Mouse (Mus musculus) thymus, adult 2 months (tissue): ENCODE data around the gene Lair1. TPM values are rescaled to one million over a fixed set of nuclear protein-coding genes. Genes with fewer than 3 reads are reported as not detected.
"Not testable (repeated sequence)": the region's sequence is repeated elsewhere in the genome, so short reads cannot be mapped to it uniquely, and the experiment has no call there.

Experiments
- DNase-seq: peaks from one replicate; pipeline ENCODE4 v3.0.0; 2021
- H3K27ac ChIP-seq: fragments of 200-500 bp; 2 replicates; pipeline ENCODE4 v1.5.1; 2012; ENCODE audit warnings: low read length, control low read depth; ENCODE audit not compliant: control insufficient read depth, insufficient read depth
- H3K27me3 ChIP-seq: fragments of 200-500 bp; 2 replicates; pipeline ENCODE4 v1.6.1; 2012; ENCODE audit warnings: mild to moderate bottlenecking, low read length, moderate library complexity, mixed read lengths; ENCODE audit not compliant: control insufficient read depth, insufficient read depth
- H3K36me3 ChIP-seq: fragments of 200-500 bp; 2 replicates; pipeline ENCODE4 v1.6.1; 2012; ENCODE audit warnings: mild to moderate bottlenecking, low read length, moderate library complexity; ENCODE audit not compliant: control insufficient read depth, insufficient read depth
- H3K4me1 ChIP-seq: fragments of 200-500 bp; replicated peaks from 2 replicates; pipeline ENCODE4 v1.6.1; 2012; ENCODE audit warnings: low read length; ENCODE audit not compliant: control insufficient read depth, insufficient read depth
- H3K4me3 ChIP-seq: fragments of 200-500 bp; 2 replicates; pipeline ENCODE4 v1.5.1; 2012; ENCODE audit warnings: mild to moderate bottlenecking, low read length, control low read depth, moderate library complexity; ENCODE audit not compliant: control insufficient read depth, insufficient read depth
- CTCF ChIP-seq: fragments of 200-500 bp; IDR thresholded peaks from 2 replicates; pipeline ENCODE4 v1.5.1; 2012; ENCODE audit warnings: mild to moderate bottlenecking, control low read depth, low read length, moderate library complexity, borderline replicate concordance; ENCODE audit not compliant: control insufficient read depth, poor library complexity, insufficient read depth; ENCODE audit errors: extremely low read depth
- POLR2A ChIP-seq: fragments of 200-500 bp; IDR thresholded peaks from 2 replicates; pipeline ENCODE4 v1.6.1; 2012; ENCODE audit warnings: mild to moderate bottlenecking, low read length, control low read depth, moderate library complexity; ENCODE audit not compliant: control insufficient read depth, poor library complexity, insufficient read depth; ENCODE audit errors: extremely low read depth
- WGBS: fragments of 180-500 bp; shearing (Covaris S2); methylation state at CpG from one replicate; pipeline ENCODE4 v1.1.7; 2018; 5-methylcytosine and 5-hydroxymethylcytosine counted together
- polyA plus RNA-seq: library from polyadenylated mRNA; depleted of rRNA; stranded (reverse); fragments of >200 nt; gene quantifications from 2 replicates; pipeline ENCODE4 v1.2.3, GENCODE M21; 2012

Lair1 gene
- polyA plus RNA-seq, 1 experiment: 12.9 TPM

DNA sequence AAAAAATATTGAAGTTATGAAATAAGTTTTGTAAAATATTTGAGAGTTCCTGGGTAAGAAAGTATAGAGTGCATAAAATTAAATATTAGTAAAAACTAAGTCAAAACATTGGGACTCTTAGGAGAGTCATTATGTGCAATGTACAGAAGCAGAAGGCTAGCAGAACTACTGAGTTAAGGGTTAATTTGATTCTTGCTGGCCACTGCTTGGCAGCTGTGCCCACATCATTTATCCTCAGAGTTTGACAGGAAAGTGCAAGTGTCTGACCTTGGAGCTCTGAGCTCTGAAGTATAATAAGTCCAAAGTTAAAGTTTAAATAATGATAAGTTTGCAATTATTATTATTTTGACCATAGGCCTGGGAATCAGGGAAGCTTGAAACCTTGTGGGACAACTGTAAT is 18.7 kb upstream of the Lair1 start:
- H3K27ac ChIP-seq: no peak overlapping the region
- TF ChIP-seq POLR2A (no peak), CTCF (no peak)
- H3K4me1 ChIP-seq: peaks cover 11% of the 10 kb centered on the region

GRCm38 (mm10) chr7:4080552-4080951 is 17.5 kb upstream of the Lair1 start:
- Histone ChIP-seq H3K27ac (no peak overlapping the region), H3K4me1 (peaks cover 11% of the 10 kb centered on the region), H3K36me3 (no peaks in the 10 kb centered on the region), H3K4me3 (no peak overlapping the region), H3K27me3 (no peaks in the 10 kb centered on the region)
- no peak for DNase-seq
- WGBS: 45% methylated on average over 4 of the region's 4 CpGs
- no peak for TF ChIP-seq POLR2A
- no peak for TF ChIP-seq CTCF

More for the DNA sequence above, 18.7 kb upstream of the Lair1 start:
- Histone ChIP-seq H3K4me3 (no peak overlapping the region), H3K27me3 (no peaks in the 10 kb centered on the region), H3K36me3 (no peaks in the 10 kb centered on the region)
- no peak for DNase-seq

DNA sequence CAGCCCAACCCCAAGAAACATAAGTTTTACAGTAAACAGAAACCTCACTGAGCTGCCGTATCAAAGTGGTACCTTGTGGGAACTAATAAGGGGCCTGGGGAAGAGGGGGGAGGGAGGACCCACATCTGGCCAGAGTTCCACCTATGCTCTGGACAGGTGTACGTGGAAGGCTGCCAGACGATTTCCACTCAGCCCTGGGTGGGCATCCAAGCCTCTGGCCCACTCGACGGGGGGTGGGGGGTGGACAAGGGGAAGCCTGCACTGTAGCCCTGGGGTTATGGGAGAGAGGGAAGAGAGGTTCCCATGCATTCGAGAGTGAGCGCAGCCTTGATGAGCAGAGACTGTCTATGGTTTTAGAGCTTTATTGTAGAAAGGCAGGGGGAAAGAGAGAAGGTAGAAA is 16.5 kb upstream of the Lair1 start:
- no peak for DNase-seq
- Histone ChIP-seq H3K4me1 (peaks cover 11% of the 10 kb centered on the region), H3K36me3 (no peaks in the 10 kb centered on the region), H3K27me3 (no peaks in the 10 kb centered on the region), H3K27ac (no peak overlapping the region), H3K4me3 (no peak overlapping the region)
- TF ChIP-seq CTCF (no peak), POLR2A (no peak)
- 82% methylated on average over 7 of the region's 7 CpGs for WGBS

DNA sequence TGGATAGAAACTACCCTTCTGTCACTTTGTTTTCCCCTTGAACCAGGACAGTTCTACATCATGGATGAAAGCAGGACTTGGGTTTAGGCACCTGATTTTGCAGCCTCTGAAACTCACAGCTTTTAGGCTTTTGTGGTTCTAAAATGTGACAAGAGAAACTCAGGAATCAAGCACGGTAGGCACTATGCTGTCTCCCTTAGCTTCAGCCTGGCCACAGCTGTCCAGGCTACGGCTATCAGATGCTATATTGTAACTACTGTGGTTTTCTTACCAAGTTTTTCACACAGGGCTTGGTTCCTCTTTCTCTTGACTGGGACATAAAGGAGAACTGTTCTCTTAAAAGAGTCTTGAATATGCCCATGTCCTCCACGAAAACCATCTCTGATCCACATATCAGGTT is 10.1 kb upstream of the Lair1 start:
- Histone ChIP-seq H3K4me1 (no peaks in the 10 kb centered on the region), H3K36me3 (no peaks in the 10 kb centered on the region), H3K27ac (no peak overlapping the region), H3K4me3 (no peak overlapping the region), H3K27me3 (no peaks in the 10 kb centered on the region)
- no peak for TF ChIP-seq POLR2A
- TF ChIP-seq CTCF: no peak
- 27% methylated on average over 3 of the region's 3 CpGs for WGBS
- no peak for DNase-seq

GRCm38 (mm10) chr7:4071066-4071465 is 8.1 kb upstream of the Lair1 start:
- Histone ChIP-seq H3K4me3 (no peak overlapping the region), H3K36me3 (no peaks in the 10 kb centered on the region), H3K27ac (no peak overlapping the region), H3K27me3 (no peaks in the 10 kb centered on the region), H3K4me1 (no peaks in the 10 kb centered on the region)
- no peak for TF ChIP-seq POLR2A
- TF ChIP-seq CTCF: no peak
- DNase-seq: no peak
- 71% methylated on average over 6 of the region's 6 CpGs for WGBS

DNA sequence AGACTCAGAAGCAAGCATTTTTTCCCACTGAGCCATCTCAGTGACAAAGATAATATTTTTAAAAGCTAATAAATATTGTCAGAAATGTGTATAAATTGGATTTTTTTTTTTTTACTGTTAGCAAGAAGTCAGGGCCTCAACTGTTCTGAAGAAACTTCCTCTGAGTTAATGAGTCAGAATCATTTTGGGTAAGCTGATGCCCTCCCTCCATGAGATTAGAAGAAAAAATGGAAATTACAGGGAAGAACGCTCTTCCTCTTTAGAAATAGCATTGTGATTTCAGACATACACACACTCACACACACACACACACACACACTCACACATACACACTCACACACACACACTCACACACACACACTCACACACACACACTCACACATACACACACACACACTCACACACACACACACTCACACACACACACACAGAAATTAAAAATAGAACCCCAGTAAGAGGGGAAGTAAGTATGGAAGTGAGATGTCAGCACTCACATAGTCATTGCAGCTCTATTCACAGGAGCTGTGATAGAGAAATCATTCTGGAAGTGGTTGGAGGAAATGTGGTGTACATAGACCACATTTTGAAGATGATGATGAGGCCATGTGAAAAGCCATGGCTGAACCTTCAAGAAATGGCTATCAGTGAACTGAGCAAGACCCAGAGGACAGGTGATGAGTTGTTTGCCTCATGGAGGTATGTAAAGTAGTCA is 866 bp upstream of the Lair1 start:
- Histone ChIP-seq H3K4me3 (no peak overlapping the region), H3K36me3 (no peaks in the 10 kb centered on the region), H3K4me1 (peaks cover 6% of the 10 kb centered on the region), H3K27ac (no peak overlapping the region), H3K27me3 (no peaks in the 10 kb centered on the region)
- TF ChIP-seq POLR2A: no peak
- TF ChIP-seq CTCF: no peak
- 65% methylated on average over 1 of the region's 1 CpGs for WGBS
- no peak for DNase-seq

DNA sequence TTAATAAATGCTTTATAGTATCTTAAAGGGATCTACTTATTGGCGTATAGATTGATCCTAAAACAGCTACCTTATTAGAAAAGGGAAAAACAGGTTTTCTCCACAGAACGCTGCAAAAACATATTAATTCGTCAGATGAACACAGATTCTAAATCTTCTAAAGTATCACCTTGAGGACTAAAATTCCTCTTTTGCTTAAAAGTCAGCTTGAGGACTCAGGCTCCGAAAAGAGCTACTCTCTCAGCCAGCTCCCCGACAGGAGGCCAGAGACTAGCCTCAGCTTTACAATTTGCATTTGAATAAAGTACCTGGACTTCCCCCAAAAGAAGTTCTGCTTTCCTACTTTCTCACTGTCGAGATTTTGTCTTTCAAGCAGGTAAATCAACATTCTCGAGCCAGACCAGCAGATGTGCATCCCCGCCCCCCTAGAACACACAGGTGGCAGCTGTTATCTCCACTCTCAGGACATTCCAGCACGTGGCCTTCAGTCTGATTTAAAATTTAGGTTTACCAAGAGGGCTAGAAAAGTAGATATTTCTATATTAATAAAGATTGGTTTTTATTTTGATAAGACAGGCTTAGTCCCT is 2.3 kb downstream of the Lair1 start:
- not testable (repeated sequence) for H3K27ac ChIP-seq, H3K4me1 ChIP-seq, DNase-seq, H3K36me3 ChIP-seq, H3K4me3 ChIP-seq, H3K27me3 ChIP-seq
- 57% methylated on average over 9 of the region's 9 CpGs for WGBS
